ENCODE assay signal across 8 mouse cellular contexts in genomic region chr2:154407643-154408445, GRCm38 (mm10). TPM values are rescaled to one million over a fixed set of nuclear protein-coding genes. Genes with fewer than 3 reads are reported as not detected.
DNase-seq lines count a peak whose midpoint lies in the region; ATAC-seq and TF ChIP-seq lines count a peak whose summit lies in the region.

Gene Snta1 (minus strand): TSS chr2:154408099.

- no peak within 1 kb of the TSS for H3K27ac ChIP-seq in ES-Bruce4 (ENCODE audit: insufficient read depth, low read length)
- no peak within 1 kb of the TSS for H3K27ac ChIP-seq in forebrain, embryonic 14.5 days (ENCODE audit: low read depth, low read length)
- H3K27ac ChIP-seq in heart, postnatal 0 days (ENCODE audit: low read depth) = peak within 1 kb of the TSS; percentile 93
- H3K27ac ChIP-seq in liver, embryonic 16.5 days (ENCODE audit: low read length) = 0 out of 2 replicates have a peak within 1 kb of the TSS, but pooled peaks have one; percentile 16
- H3K27ac ChIP-seq in neural tube, embryonic 11.5 days (ENCODE audit: low read depth, low read length) = no peak within 1 kb of the TSS
- no peak within 1 kb of the TSS for H3K27ac ChIP-seq in stomach, embryonic 15.5 days

- peak within 1 kb of the TSS; percentile 73 for H3K4me2 ChIP-seq in forebrain, embryonic 14.5 days (ENCODE audit: low read length)
- H3K4me2 ChIP-seq in heart, postnatal 0 days (ENCODE audit: low read depth, low read length) = peak within 1 kb of the TSS; percentile 74
- H3K4me2 ChIP-seq in liver, embryonic 16.5 days (ENCODE audit: low read depth, low read length) = peak within 1 kb of the TSS; percentile 86
- peak within 1 kb of the TSS; percentile 69 for H3K4me2 ChIP-seq in neural tube, embryonic 11.5 days (ENCODE audit: low read depth)
- H3K4me2 ChIP-seq in stomach, embryonic 15.5 days = peak within 1 kb of the TSS; percentile 86

- no peaks in the 10 kb centered on the region for H3K9me3 ChIP-seq in ES-Bruce4 (replicated peaks; ENCODE audit: control insufficient read depth, insufficient read depth, low read length, poor library complexity, severe bottlenecking)
- no peaks in the 10 kb centered on the region for H3K9me3 ChIP-seq in forebrain, embryonic 14.5 days (replicated peaks; ENCODE audit: control insufficient read depth, low read length)
- no peaks in the 10 kb centered on the region for H3K9me3 ChIP-seq in heart, postnatal 0 days (replicated peaks; ENCODE audit: control insufficient read depth, low read length)
- no peaks in the 10 kb centered on the region for H3K9me3 ChIP-seq in liver, embryonic 16.5 days (replicated peaks; ENCODE audit: control insufficient read depth, low read length)
- no peaks in the 10 kb centered on the region for H3K9me3 ChIP-seq in neural tube, embryonic 11.5 days (ENCODE audit: control insufficient read depth, low read length)
- H3K9me3 ChIP-seq in stomach, embryonic 15.5 days = no peaks in the 10 kb centered on the region

- H3K4me3 ChIP-seq in ES-Bruce4 (ENCODE audit: low read depth, low read length) = peak within 1 kb of the TSS; percentile 66
- peak within 1 kb of the TSS; percentile 66 for H3K4me3 ChIP-seq in forebrain, embryonic 14.5 days (ENCODE audit: low read depth, low read length)
- peak within 1 kb of the TSS; percentile 79 for H3K4me3 ChIP-seq in heart, postnatal 0 days (ENCODE audit: low read depth, low read length)
- peak within 1 kb of the TSS; percentile 69 for H3K4me3 ChIP-seq in liver, embryonic 16.5 days (ENCODE audit: low read depth, low read length)
- peak within 1 kb of the TSS; percentile 67 for H3K4me3 ChIP-seq in neural tube, embryonic 11.5 days (ENCODE audit: low read depth, low read length)
- H3K4me3 ChIP-seq in stomach, embryonic 15.5 days (replicated peaks) = peak within 1 kb of the TSS; percentile 75

- no peak for TF ChIP-seq EP300 in ES-Bruce4 (IDR thresholded peaks at IDR 0.05; ENCODE audit: insufficient read depth, low read depth, low read length)
- no peak for TF ChIP-seq EP300 in heart, postnatal 0 days (IDR thresholded peaks at IDR 0.05; ENCODE audit: low read depth)

- TF ChIP-seq CTCF in ES-Bruce4 (IDR thresholded peaks at IDR 0.05; ENCODE audit: low read depth, low read length) = no peak
- TF ChIP-seq CTCF in heart, postnatal 0 days (IDR thresholded peaks at IDR 0.05; ENCODE audit: low read depth) = 0 out of 2 replicates have a peak, but pooled peaks have one; percentile 1

- TF ChIP-seq POLR2A in ES-Bruce4 (IDR thresholded peaks at IDR 0.05; ENCODE audit: insufficient read depth, low read length) = no peak

- no peaks in the 10 kb centered on the region; the same call in 1 of the 2 replicates for H3K36me3 ChIP-seq in ES-Bruce4 (ENCODE audit: control insufficient read depth, insufficient read depth, low read length, poor library complexity, severe bottlenecking)
- no peaks in the 10 kb centered on the region for H3K36me3 ChIP-seq in forebrain, embryonic 14.5 days (ENCODE audit: control insufficient read depth, insufficient read depth, low read length)
- no peaks in the 10 kb centered on the region for H3K36me3 ChIP-seq in heart, postnatal 0 days (replicated peaks; ENCODE audit: control insufficient read depth, insufficient read depth, low read length)
- H3K36me3 ChIP-seq in liver, embryonic 16.5 days (ENCODE audit: control insufficient read depth, insufficient read depth) = no peaks in the 10 kb centered on the region
- no peaks in the 10 kb centered on the region for H3K36me3 ChIP-seq in neural tube, embryonic 11.5 days (ENCODE audit: control insufficient read depth, insufficient read depth, low read length)
- no peaks in the 10 kb centered on the region for H3K36me3 ChIP-seq in stomach, embryonic 15.5 days

- 2% methylated on average over 80 of the region's 84 CpGs for WGBS in forebrain, embryonic 14.5 days
- WGBS in heart, postnatal 0 days = 2% methylated on average over 80 of the region's 84 CpGs
- WGBS in liver, embryonic 16.5 days (ENCODE audit: insufficient replicate concordance) = 2% methylated on average over 84 of the region's 84 CpGs
- WGBS in neural tube, embryonic 11.5 days = 2% methylated on average over 80 of the region's 84 CpGs
- WGBS in stomach, embryonic 15.5 days = 2% methylated on average over 84 of the region's 84 CpGs

- H3K4me1 ChIP-seq in ES-Bruce4 (ENCODE audit: control insufficient read depth, insufficient read depth, low read length) = no peaks in the 10 kb centered on the region
- no peaks in the 10 kb centered on the region for H3K4me1 ChIP-seq in forebrain, embryonic 14.5 days (ENCODE audit: control insufficient read depth, insufficient read depth, low read length)
- H3K4me1 ChIP-seq in heart, postnatal 0 days (ENCODE audit: control insufficient read depth, insufficient read depth) = peaks cover 30% of the 10 kb centered on the region; the same call in 1 of the 2 replicates
- H3K4me1 ChIP-seq in liver, embryonic 16.5 days (ENCODE audit: control insufficient read depth, low read depth, low read length) = peaks cover 11% of the 10 kb centered on the region
- H3K4me1 ChIP-seq in neural tube, embryonic 11.5 days (ENCODE audit: control insufficient read depth, insufficient read depth, low read length) = no peaks in the 10 kb centered on the region
- H3K4me1 ChIP-seq in stomach, embryonic 15.5 days = peaks cover 16% of the 10 kb centered on the region

- H3K9ac ChIP-seq in ES-Bruce4 (ENCODE audit: low read depth, poor library complexity, severe bottlenecking) = peak within 1 kb of the TSS; percentile 67
- H3K9ac ChIP-seq in forebrain, embryonic 14.5 days (ENCODE audit: low read length) = peak within 1 kb of the TSS; percentile 72
- peak within 1 kb of the TSS; percentile 82 for H3K9ac ChIP-seq in heart, postnatal 0 days (replicated peaks; ENCODE audit: low read depth, low read length)
- H3K9ac ChIP-seq in liver, embryonic 16.5 days (ENCODE audit: low read depth, low read length) = peak within 1 kb of the TSS; percentile 64
- H3K9ac ChIP-seq in neural tube, embryonic 11.5 days (ENCODE audit: low read length) = peak within 1 kb of the TSS; percentile 67
- H3K9ac ChIP-seq in stomach, embryonic 15.5 days = peak within 1 kb of the TSS; percentile 60

- DNase-seq in cerebellum, adult 11-12 months = peak; percentile 80
- peak; percentile 77 for DNase-seq in forebrain, embryonic 14.5 days (ENCODE audit: low spot score)
- DNase-seq in heart, postnatal 0 days (ENCODE audit: low spot score) = peak; percentile 86
- DNase-seq in kidney, postnatal 36 days = peak; percentile 94 to 97
- DNase-seq in neural tube, embryonic 11.5 days (ENCODE audit: low spot score) = peak; percentile 87

- no peaks in the 10 kb centered on the region for H3K27me3 ChIP-seq in ES-Bruce4 (ENCODE audit: control insufficient read depth, insufficient read depth, low read length, poor library complexity, severe bottlenecking)
- no peaks in the 10 kb centered on the region; the same call in 1 of the 2 replicates for H3K27me3 ChIP-seq in forebrain, embryonic 14.5 days (replicated peaks; ENCODE audit: control insufficient read depth, insufficient read depth, low read length)
- H3K27me3 ChIP-seq in heart, postnatal 0 days (ENCODE audit: control insufficient read depth, insufficient read depth, low read length) = no peaks in the 10 kb centered on the region
- peaks cover 19% of the 10 kb centered on the region for H3K27me3 ChIP-seq in liver, embryonic 16.5 days (ENCODE audit: control insufficient read depth, insufficient read depth, low read depth, low read length)
- H3K27me3 ChIP-seq in neural tube, embryonic 11.5 days (ENCODE audit: control insufficient read depth, insufficient read depth, low read length) = peaks cover 4% of the 10 kb centered on the region; the same call in 1 of the 2 replicates
- H3K27me3 ChIP-seq in stomach, embryonic 15.5 days (replicated peaks) = no peaks in the 10 kb centered on the region

- ATAC-seq in forebrain, embryonic 14.5 days = peak; percentile 90
- ATAC-seq in heart, postnatal 0 days (ENCODE audit: insufficient read depth, low read depth) = peak; percentile 86
- peak; percentile 91 for ATAC-seq in liver, embryonic 16.5 days (ENCODE audit: low read depth)
- ATAC-seq in neural tube, embryonic 11.5 days (ENCODE audit: insufficient read depth, low FRiP score, low TSS enrichment) = peak; percentile 89
- peak; percentile 80 for ATAC-seq in stomach, embryonic 15.5 days (ENCODE audit: insufficient read depth, low FRiP score, low read depth)

RNA-seq across cellular contexts. Expression of gene Snta1, which starts in this region (rescaled TPM):
- polyA plus RNA-seq in ES-Bruce4 (2011; ENCODE audit: insufficient read depth, insufficient read length, low read depth, missing spikeins) = 11.7 and 13.5 TPM in 2 replicates
- polyA plus RNA-seq in forebrain, embryonic 14.5 days (2014; fragmentation: Nextera tagmentation; extraction: Ambion mirVana) = 2.6 and 4.6 TPM in 2 replicates
- total RNA-seq in heart, postnatal 0 days (2014; rRNA removed; ENCODE audit: low replicate concordance) = 139 and 158 TPM in 2 replicates
- 66.9 and 67.8 TPM in 2 replicates for polyA plus RNA-seq in heart, postnatal 0 days (2015; fragmentation: Nextera tagmentation; extraction: Ambion mirVana)
- 3.1 and 3.4 TPM in 2 replicates for polyA plus RNA-seq in liver, embryonic 16.5 days (2015; fragmentation: Nextera tagmentation; extraction: Ambion mirVana)
- 2.8 TPM in 2 replicates for polyA plus RNA-seq in neural tube, embryonic 11.5 days (2014; fragmentation: Nextera tagmentation; extraction: Ambion mirVana)
- 7.3 and 7.5 TPM in 2 replicates for polyA plus RNA-seq in stomach, embryonic 15.5 days (2015; fragmentation: Nextera tagmentation; extraction: Ambion mirVana)

Comparison
In these comparisons a context has a peak if more than half of its experiments do, and no peak if none do; other contexts are left out.
1. H3K27ac ChIP-seq: peak in heart, postnatal 0 days (single experiment) and liver, embryonic 16.5 days (single experiment); none in ES-Bruce4 (single experiment), forebrain, embryonic 14.5 days (single experiment), neural tube, embryonic 11.5 days (single experiment) and stomach, embryonic 15.5 days (single experiment).
2. Peak in every context shown above with its lines, with median percentiles within 50 percentile points of each other: H3K4me3 ChIP-seq, H3K9ac ChIP-seq, DNase-seq, ATAC-seq and H3K4me2 ChIP-seq.